15 mouse cellular contexts compared by ENCODE assay signal in the genomic region with DNA sequence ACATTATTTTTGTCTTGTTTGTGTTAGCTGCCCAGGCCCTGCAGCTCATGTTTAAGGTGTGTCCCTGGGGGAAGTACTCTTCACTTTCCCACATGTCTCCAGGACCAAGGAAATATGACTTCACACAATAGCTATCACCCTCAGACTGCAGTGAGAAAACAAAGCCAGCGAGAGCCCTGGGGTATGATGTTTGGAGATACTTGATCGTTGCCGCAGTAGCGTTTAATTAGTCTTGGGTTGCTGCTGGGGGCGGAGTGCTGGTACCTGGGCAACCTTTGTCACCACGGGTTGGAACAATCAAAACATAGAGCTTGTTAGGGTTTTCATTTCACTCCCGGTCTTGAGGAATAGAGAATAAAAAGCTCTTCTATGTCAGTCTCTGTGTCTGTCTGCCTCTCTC. TPM values are rescaled to one million over a fixed set of nuclear protein-coding genes. Genes with fewer than 3 reads are reported as not detected.
A peak's percentile ranks its signal among the peaks of the same experiment; 100 is the strongest.
DNase-seq lines count a peak whose midpoint lies in the region; ATAC-seq and TF ChIP-seq lines count a peak whose summit lies in the region.
"Had no signal": no experiment of that assay in that cellular context is flagged by ENCODE, and none has a peak within 500 bp of the region (broad histone marks: within the 10 kb centered on the region; RNA-seq: fewer than 3 reads in every experiment).

No protein-coding gene starts in this region.

- H3K4me1 ChIP-seq in kidney, postnatal 0 days (replicated peaks; ENCODE audit: insufficient read depth, low read length): 0 out of 2 replicates have a peak, but pooled peaks cover 4% of the 10 kb centered on the region
- H3K4me1 ChIP-seq in embryonic facial prominence, embryonic 13.5 days: peaks cover 56% of the 10 kb centered on the region
- H3K4me1 ChIP-seq in hindbrain, embryonic 11.5 days (replicated peaks; ENCODE audit: control insufficient read depth, insufficient read depth, low read length): peaks cover 12% of the 10 kb centered on the region
- H3K4me1 ChIP-seq in midbrain, embryonic 14.5 days (ENCODE audit: control insufficient read depth, insufficient read depth, low read length): peaks cover 49% of the 10 kb centered on the region

- WGBS in kidney, postnatal 0 days: 38% methylated on average over 7 of the region's 7 CpGs
- 35% methylated on average over 7 of the region's 7 CpGs for WGBS in embryonic facial prominence, embryonic 13.5 days
- 30% methylated on average over 7 of the region's 7 CpGs for WGBS in hindbrain, embryonic 11.5 days
- WGBS in midbrain, embryonic 14.5 days: 21% methylated on average over 7 of the region's 7 CpGs

- no peaks in the 10 kb centered on the region for H3K36me3 ChIP-seq in kidney, postnatal 0 days (ENCODE audit: insufficient read depth, low read length)
- no peaks in the 10 kb centered on the region for H3K36me3 ChIP-seq in embryonic facial prominence, embryonic 13.5 days
- H3K36me3 ChIP-seq in hindbrain, embryonic 11.5 days (ENCODE audit: control insufficient read depth, insufficient read depth, low read length): 0 out of 2 replicates have a peak, but pooled peaks cover 7% of the 10 kb centered on the region
- H3K36me3 ChIP-seq in midbrain, embryonic 14.5 days (ENCODE audit: control insufficient read depth, insufficient read depth, low read length): peaks cover 68% of the 10 kb centered on the region
- H3K36me3 ChIP-seq: stomach, embryonic 15.5 days had no signal

- no peak overlapping the region for H3K4me3 ChIP-seq in kidney, postnatal 0 days (replicated peaks; ENCODE audit: low read depth, low read length)
- H3K4me3 ChIP-seq in embryonic facial prominence, embryonic 13.5 days: no peak overlapping the region
- H3K4me3 ChIP-seq in hindbrain, embryonic 11.5 days (ENCODE audit: low read depth, low read length): no peak overlapping the region
- no peak overlapping the region for H3K4me3 ChIP-seq in midbrain, embryonic 14.5 days (replicated peaks; ENCODE audit: low read depth, low read length)
- H3K4me3 ChIP-seq: stomach, embryonic 15.5 days had no signal

- no peak for ATAC-seq in kidney, postnatal 0 days (replicated peaks; ENCODE audit: low FRiP score, low read depth)
- ATAC-seq in embryonic facial prominence, embryonic 13.5 days (ENCODE audit: insufficient number of reproducible peaks, insufficient read depth, low FRiP score, low TSS enrichment, low read depth): no peak
- no peak for ATAC-seq in hindbrain, embryonic 11.5 days (ENCODE audit: low FRiP score)
- no peak for ATAC-seq in midbrain, embryonic 14.5 days (ENCODE audit: low FRiP score, low TSS enrichment)
- no peak for ATAC-seq in megakaryocyte-erythroid progenitor cell, adult 5-6 weeks (replicated peaks; ENCODE audit: low FRiP score, low TSS enrichment, poor library complexity, severe bottlenecking)

- no peak overlapping the region for H3K4me2 ChIP-seq in kidney, postnatal 0 days (ENCODE audit: low read length)
- H3K4me2 ChIP-seq in embryonic facial prominence, embryonic 13.5 days: no peak overlapping the region
- no peak overlapping the region for H3K4me2 ChIP-seq in hindbrain, embryonic 11.5 days (replicated peaks; ENCODE audit: low read depth, low read length)
- H3K4me2 ChIP-seq in midbrain, embryonic 14.5 days (ENCODE audit: low read length): peak overlapping the region; percentile 18
- H3K4me2 ChIP-seq: stomach, embryonic 15.5 days had no signal

- TF ChIP-seq CTCF in kidney, postnatal 0 days (IDR thresholded peaks at IDR 0.05; ENCODE audit: low read depth): no peak

- no peak overlapping the region for H3K9ac ChIP-seq in kidney, postnatal 0 days (ENCODE audit: low read depth, low read length)
- H3K9ac ChIP-seq in embryonic facial prominence, embryonic 13.5 days: 0 out of 2 replicates have a peak overlapping the region, but pooled peaks have one; percentile 4
- H3K9ac ChIP-seq in hindbrain, embryonic 11.5 days (ENCODE audit: low read depth, low read length): no peak overlapping the region
- peak overlapping the region; percentile 7; the same call in 1 of the 2 replicates for H3K9ac ChIP-seq in midbrain, embryonic 14.5 days (replicated peaks; ENCODE audit: low read length)
- H3K9ac ChIP-seq: liver, embryonic 14.5 days; stomach, embryonic 15.5 days had no signal

- no peaks in the 10 kb centered on the region for H3K27me3 ChIP-seq in kidney, postnatal 0 days (ENCODE audit: insufficient read depth, low read length)
- H3K27me3 ChIP-seq in embryonic facial prominence, embryonic 13.5 days: no peaks in the 10 kb centered on the region
- no peaks in the 10 kb centered on the region for H3K27me3 ChIP-seq in hindbrain, embryonic 11.5 days (ENCODE audit: control insufficient read depth, insufficient read depth, low read length)
- no peaks in the 10 kb centered on the region for H3K27me3 ChIP-seq in midbrain, embryonic 14.5 days (ENCODE audit: control insufficient read depth, insufficient read depth, low read length)
- H3K27me3 ChIP-seq: stomach, embryonic 15.5 days had no signal

- no peaks in the 10 kb centered on the region for H3K9me3 ChIP-seq in kidney, postnatal 0 days (replicated peaks; ENCODE audit: low read length)
- no peaks in the 10 kb centered on the region for H3K9me3 ChIP-seq in embryonic facial prominence, embryonic 13.5 days
- no peaks in the 10 kb centered on the region for H3K9me3 ChIP-seq in hindbrain, embryonic 11.5 days (ENCODE audit: control insufficient read depth, low read length)
- no peaks in the 10 kb centered on the region for H3K9me3 ChIP-seq in midbrain, embryonic 14.5 days (ENCODE audit: control insufficient read depth, low read length)
- H3K9me3 ChIP-seq: stomach, embryonic 15.5 days had no signal

- peak; percentile 24 for DNase-seq in kidney, postnatal 0 days (ENCODE audit: low spot score)
- DNase-seq in kidney, postnatal 10 days: no peak
- DNase-seq in hindbrain, embryonic 11.5 days (ENCODE audit: low spot score): no peak
- no peak for DNase-seq in midbrain, embryonic 14.5 days
- no peak for DNase-seq in left cerebral cortex, adult 11 months (ENCODE audit: low spot score)
- DNase-seq in urinary bladder, postnatal 25 days (ENCODE audit: low spot score): no peak
- DNase-seq: cerebellum, postnatal 10 days; gastrocnemius, postnatal 36 days; kidney, adult 9 months; right cerebral cortex, postnatal 4 days; thymus, postnatal 36 days had no signal

- H3K27ac ChIP-seq in kidney, postnatal 0 days: no peak overlapping the region
- H3K27ac ChIP-seq in embryonic facial prominence, embryonic 13.5 days: 0 out of 2 replicates have a peak overlapping the region, but pooled peaks have one; percentile 33
- peak overlapping the region; percentile 10; the same call in 1 of the 2 replicates for H3K27ac ChIP-seq in hindbrain, embryonic 11.5 days (ENCODE audit: low read depth, low read length)
- H3K27ac ChIP-seq in midbrain, embryonic 14.5 days (replicated peaks; ENCODE audit: low read depth, low read length): 0 out of 2 replicates have a peak overlapping the region, but pooled peaks have one; percentile 37
- H3K27ac ChIP-seq: liver, embryonic 14.5 days; stomach, embryonic 15.5 days had no signal

RNA-seq across cellular contexts. Expression of gene Map1b, which starts 14.9 kb away (rescaled TPM):
- polyA plus RNA-seq in kidney, postnatal 0 days (2015; fragmentation: Nextera tagmentation; extraction: Ambion mirVana): 23.4 and 27.8 TPM in 2 replicates
- 176 and 193 TPM in 2 replicates for polyA plus RNA-seq in embryonic facial prominence, embryonic 13.5 days (2015; fragmentation: Nextera tagmentation; extraction: Ambion mirVana)
- 1,051 and 1,521 TPM in 2 replicates for polyA plus RNA-seq in hindbrain, embryonic 11.5 days (2014; fragmentation: Nextera tagmentation; extraction: Ambion mirVana)
- polyA plus RNA-seq in midbrain, embryonic 14.5 days (2014; fragmentation: Nextera tagmentation; extraction: Ambion mirVana): 2,111 and 2,470 TPM in 2 replicates
- 0.12 TPM in 1 of 2 replicates, not detected in the other for total RNA-seq in megakaryocyte-erythroid progenitor cell, adult 5-6 weeks (2014; fragmentation: Nextera tagmentation)
- not detected in 2 replicates for total RNA-seq in megakaryocyte-erythroid progenitor cell, adult 5-6 weeks (2017)

Comparison
In these comparisons a context has a peak if more than half of its experiments do, and no peak if none do; other contexts are left out.
1. H3K9ac ChIP-seq: peak in embryonic facial prominence, embryonic 13.5 days (single experiment) and midbrain, embryonic 14.5 days (single experiment); none in kidney, postnatal 0 days (single experiment) and hindbrain, embryonic 11.5 days (single experiment).